Comparison of ENCODE assay signal across 10 mouse cellular contexts in genomic region chr2:151530378-151531230, GRCm38 (mm10). TPM values are rescaled to one million over a fixed set of nuclear protein-coding genes. Genes with fewer than 3 reads are reported as not detected.
DNase-seq lines count a peak whose midpoint lies in the region; ATAC-seq and TF ChIP-seq lines count a peak whose summit lies in the region.
"Had no signal": no experiment of that assay in that cellular context is flagged by ENCODE, and none has a peak within 500 bp of the region (broad histone marks: within the 10 kb centered on the region; RNA-seq: fewer than 3 reads in every experiment).

No protein-coding gene starts in this region.

- H3K4me3 ChIP-seq in heart, adult 2 months = no peak overlapping the region
- H3K4me3 ChIP-seq in liver, embryonic 12.5 days = no peak overlapping the region
- H3K4me3 ChIP-seq in forebrain, postnatal 0 days (ENCODE audit: low read depth, low read length) = no peak overlapping the region
- H3K4me3 ChIP-seq: midbrain, embryonic 10.5 days had no signal

- H3K9ac ChIP-seq in heart, adult 2 months (ENCODE audit: low read depth, low read length) = no peak overlapping the region
- no peak overlapping the region for H3K9ac ChIP-seq in liver, embryonic 12.5 days
- no peak overlapping the region for H3K9ac ChIP-seq in forebrain, postnatal 0 days

- no peaks in the 10 kb centered on the region for H3K79me2 ChIP-seq in heart, adult 2 months (replicated peaks; ENCODE audit: control insufficient read depth, insufficient read depth, low read length)

- TF ChIP-seq EP300 in heart, adult 2 months (IDR thresholded peaks at IDR 0.05; ENCODE audit: insufficient read depth, low read depth, low read length) = no peak

- no peak for DNase-seq in heart, adult 2 months
- no peak for DNase-seq in heart, postnatal 14 days
- DNase-seq in CD4-positive, CD25-positive, alpha-beta regulatory T cell, adult 2 months (ENCODE audit: low read depth, low spot score) = peak; percentile 41
- DNase-seq in forebrain, postnatal 0 days = no peak
- DNase-seq in urinary bladder, postnatal 4 days (ENCODE audit: low spot score in 2 of 2) = no peak
- DNase-seq in gastrocnemius, adult 18-20 months (ENCODE audit: low spot score) = no peak
- DNase-seq: cerebellum, adult 18-20 months had no signal

- peak; percentile 35 for ATAC-seq in liver, embryonic 12.5 days
- peak; percentile 88 for ATAC-seq in megakaryocyte-erythroid progenitor cell, adult 5-6 weeks (replicated peaks; ENCODE audit: low FRiP score, low TSS enrichment, poor library complexity, severe bottlenecking)
- ATAC-seq in forebrain, postnatal 0 days = no peak

- 21% methylated on average over 8 of the region's 8 CpGs for WGBS in heart, adult 2 months
- 13% methylated on average over 8 of the region's 8 CpGs for WGBS in liver, embryonic 12.5 days (ENCODE audit: insufficient replicate concordance)
- 51% methylated on average over 8 of the region's 8 CpGs for WGBS in forebrain, postnatal 0 days

- intact Hi-C loops in heart, adult 2 months (cut with DNase I) = no loop called here
- intact Hi-C loops in heart, postnatal 14 days (cut with DNase I) = no loop called here

- TF ChIP-seq POLR2A in heart, adult 2 months (IDR thresholded peaks at IDR 0.05; ENCODE audit: insufficient read depth, low read depth, low read length) = no peak

- H3K4me2 ChIP-seq in liver, embryonic 12.5 days = 0 out of 2 replicates have a peak overlapping the region, but pooled peaks have one; percentile 6
- H3K4me2 ChIP-seq in forebrain, postnatal 0 days (ENCODE audit: low read depth) = no peak overlapping the region

- no peaks in the 10 kb centered on the region for H3K9me3 ChIP-seq in liver, embryonic 12.5 days (replicated peaks)
- H3K9me3 ChIP-seq in forebrain, postnatal 0 days (ENCODE audit: low read length) = no peaks in the 10 kb centered on the region
- H3K9me3 ChIP-seq: midbrain, embryonic 10.5 days had no signal

- H3K27me3 ChIP-seq in heart, adult 2 months (ENCODE audit: control insufficient read depth, insufficient read depth, low read length) = no peaks in the 10 kb centered on the region
- peaks cover 19% of the 10 kb centered on the region for H3K27me3 ChIP-seq in liver, embryonic 12.5 days (replicated peaks)
- no peaks in the 10 kb centered on the region for H3K27me3 ChIP-seq in forebrain, postnatal 0 days (ENCODE audit: insufficient read depth, low read length)

- no peaks in the 10 kb centered on the region for H3K36me3 ChIP-seq in heart, adult 2 months (ENCODE audit: control insufficient read depth, insufficient read depth, low read length)
- no peaks in the 10 kb centered on the region for H3K36me3 ChIP-seq in liver, embryonic 12.5 days
- H3K36me3 ChIP-seq in forebrain, postnatal 0 days (ENCODE audit: insufficient read depth) = peaks cover 7% of the 10 kb centered on the region; the same call in 1 of the 2 replicates
- H3K36me3 ChIP-seq: midbrain, embryonic 10.5 days had no signal

- TF ChIP-seq CTCF in heart, adult 2 months (IDR thresholded peaks at IDR 0.05) = peak; percentile 26
- TF ChIP-seq CTCF in forebrain, postnatal 0 days (IDR thresholded peaks at IDR 0.05; ENCODE audit: low read depth) = no peak

- peaks cover 10% of the 10 kb centered on the region for H3K4me1 ChIP-seq in heart, adult 2 months (ENCODE audit: control insufficient read depth, insufficient read depth, low read length)
- peaks cover 14% of the 10 kb centered on the region for H3K4me1 ChIP-seq in liver, embryonic 12.5 days
- H3K4me1 ChIP-seq in forebrain, postnatal 0 days (ENCODE audit: insufficient read depth) = no peaks in the 10 kb centered on the region

- no peak overlapping the region for H3K27ac ChIP-seq in heart, adult 2 months
- H3K27ac ChIP-seq in liver, embryonic 12.5 days = no peak overlapping the region
- no peak overlapping the region for H3K27ac ChIP-seq in forebrain, postnatal 0 days (ENCODE audit: low read depth, low read length)
- H3K27ac ChIP-seq: midbrain, embryonic 10.5 days had no signal

RNA-seq across cellular contexts. Expression of gene Fkbp1a, which starts 11.7 kb away (rescaled TPM):
- total RNA-seq in heart, adult 2 months (2021) = 100 to 1,000 TPM; 197 to 211 TPM
- 90.5 and 145 TPM in 2 replicates for polyA plus RNA-seq in heart, adult 2 months (2012; rRNA removed)
- total RNA-seq in heart, postnatal 14 days (2021) = 100 to 1,000 TPM; 279 to 287 TPM
- 233 and 244 TPM in 2 replicates for polyA plus RNA-seq in liver, embryonic 12.5 days (2016; fragmentation: Nextera tagmentation; extraction: Ambion mirVana)
- total RNA-seq in megakaryocyte-erythroid progenitor cell, adult 5-6 weeks (2014; fragmentation: Nextera tagmentation) = 5.5 and 17.9 TPM in 2 replicates
- total RNA-seq in megakaryocyte-erythroid progenitor cell, adult 5-6 weeks (2017) = 5.7 and 6.8 TPM in 2 replicates
- 67.3 and 70.1 TPM in 2 replicates for total RNA-seq in forebrain, postnatal 0 days (2014; rRNA removed)
- 717 and 727 TPM in 2 replicates for polyA plus RNA-seq in forebrain, postnatal 0 days (2015; fragmentation: Nextera tagmentation; extraction: Ambion mirVana)
- 100 to 1,000 TPM; 157 to 163 TPM for total RNA-seq in gastrocnemius, adult 18-20 months (2021)

RNA-seq across cellular contexts. Expression of gene Nsfl1c, which starts 36.6 kb away (rescaled TPM):
- total RNA-seq in heart, adult 2 months (2021) = 10 to 100 TPM; 77.8 to 80.8 TPM
- polyA plus RNA-seq in heart, adult 2 months (2012; rRNA removed) = 59.5 and 74.1 TPM in 2 replicates
- 10 to 100 TPM; 77.9 to 78.7 TPM for total RNA-seq in heart, postnatal 14 days (2021)
- polyA plus RNA-seq in liver, embryonic 12.5 days (2016; fragmentation: Nextera tagmentation; extraction: Ambion mirVana) = 111 and 117 TPM in 2 replicates
- 92.8 and 115 TPM in 2 replicates for total RNA-seq in megakaryocyte-erythroid progenitor cell, adult 5-6 weeks (2014; fragmentation: Nextera tagmentation)
- 149 and 154 TPM in 2 replicates for total RNA-seq in megakaryocyte-erythroid progenitor cell, adult 5-6 weeks (2017)
- 121 and 124 TPM in 2 replicates for total RNA-seq in forebrain, postnatal 0 days (2014; rRNA removed)
- polyA plus RNA-seq in forebrain, postnatal 0 days (2015; fragmentation: Nextera tagmentation; extraction: Ambion mirVana) = 226 and 244 TPM in 2 replicates
- total RNA-seq in gastrocnemius, adult 18-20 months (2021) = 10 to 100 TPM; 81.6 to 83.1 TPM

RNA-seq across cellular contexts. Expression of gene Sdcbp2, which starts 41.8 kb away (rescaled TPM):
- 1 to 10 TPM; 1.9 to 2.4 TPM for total RNA-seq in heart, adult 2 months (2021)
- polyA plus RNA-seq in heart, adult 2 months (2012; rRNA removed) = 2.2 TPM in 2 replicates
- 1 to 10 TPM; 1.6 to 2.4 TPM for total RNA-seq in heart, postnatal 14 days (2021)
- polyA plus RNA-seq in liver, embryonic 12.5 days (2016; fragmentation: Nextera tagmentation; extraction: Ambion mirVana) = 0.16 and 0.45 TPM in 2 replicates
- total RNA-seq in megakaryocyte-erythroid progenitor cell, adult 5-6 weeks (2014; fragmentation: Nextera tagmentation) = not detected in 2 replicates
- total RNA-seq in megakaryocyte-erythroid progenitor cell, adult 5-6 weeks (2017) = not detected in 2 replicates
- total RNA-seq in forebrain, postnatal 0 days (2014; rRNA removed) = 0.90 and 1.1 TPM in 2 replicates
- 1.5 and 1.6 TPM in 2 replicates for polyA plus RNA-seq in forebrain, postnatal 0 days (2015; fragmentation: Nextera tagmentation; extraction: Ambion mirVana)
- 1 to 10 TPM in 1 of 2 experiments, under 1 TPM in 1; 0.74 to 1.2 TPM for total RNA-seq in gastrocnemius, adult 18-20 months (2021)

RNA-seq across cellular contexts. Expression of gene 4921509C19Rik, which starts 54.7 kb away (rescaled TPM):
- not detected for total RNA-seq in heart, adult 2 months (2021)
- 0.09 TPM in 1 of 2 replicates, not detected in the other for polyA plus RNA-seq in heart, adult 2 months (2012; rRNA removed)
- not detected for total RNA-seq in heart, postnatal 14 days (2021)
- polyA plus RNA-seq in liver, embryonic 12.5 days (2016; fragmentation: Nextera tagmentation; extraction: Ambion mirVana) = not detected in 2 replicates
- total RNA-seq in megakaryocyte-erythroid progenitor cell, adult 5-6 weeks (2014; fragmentation: Nextera tagmentation) = not detected in 2 replicates
- not detected in 2 replicates for total RNA-seq in megakaryocyte-erythroid progenitor cell, adult 5-6 weeks (2017)
- total RNA-seq in forebrain, postnatal 0 days (2014; rRNA removed) = not detected in 2 replicates
- polyA plus RNA-seq in forebrain, postnatal 0 days (2015; fragmentation: Nextera tagmentation; extraction: Ambion mirVana) = not detected in 2 replicates
- not detected for total RNA-seq in gastrocnemius, adult 18-20 months (2021)
- polyA plus RNA-seq: midbrain, embryonic 10.5 days had no signal
